Mouse (Mus musculus) activated CD4-positive, CD25-positive, alpha-beta regulatory T cell, adult 4 months (primary cell): ENCODE data around the gene Zdhhc5. TPM values are rescaled to one million over a fixed set of nuclear protein-coding genes. Genes with fewer than 3 reads are reported as not detected.

Experiments
- ATAC-seq: one replicate; pipeline ENCODE4 v1.8.0; 2017
- polyA plus RNA-seq, 2 experiments: library from polyadenylated mRNA; unstranded; fragments of 100-300 nt; shearing (Covaris generic); gene quantifications; one replicate each; pipeline ENCODE4 v1.2.1; 2017

Zdhhc5 gene
- 10 to 100 TPM; 13.7 to 14.5 TPM for polyA plus RNA-seq

DNA sequence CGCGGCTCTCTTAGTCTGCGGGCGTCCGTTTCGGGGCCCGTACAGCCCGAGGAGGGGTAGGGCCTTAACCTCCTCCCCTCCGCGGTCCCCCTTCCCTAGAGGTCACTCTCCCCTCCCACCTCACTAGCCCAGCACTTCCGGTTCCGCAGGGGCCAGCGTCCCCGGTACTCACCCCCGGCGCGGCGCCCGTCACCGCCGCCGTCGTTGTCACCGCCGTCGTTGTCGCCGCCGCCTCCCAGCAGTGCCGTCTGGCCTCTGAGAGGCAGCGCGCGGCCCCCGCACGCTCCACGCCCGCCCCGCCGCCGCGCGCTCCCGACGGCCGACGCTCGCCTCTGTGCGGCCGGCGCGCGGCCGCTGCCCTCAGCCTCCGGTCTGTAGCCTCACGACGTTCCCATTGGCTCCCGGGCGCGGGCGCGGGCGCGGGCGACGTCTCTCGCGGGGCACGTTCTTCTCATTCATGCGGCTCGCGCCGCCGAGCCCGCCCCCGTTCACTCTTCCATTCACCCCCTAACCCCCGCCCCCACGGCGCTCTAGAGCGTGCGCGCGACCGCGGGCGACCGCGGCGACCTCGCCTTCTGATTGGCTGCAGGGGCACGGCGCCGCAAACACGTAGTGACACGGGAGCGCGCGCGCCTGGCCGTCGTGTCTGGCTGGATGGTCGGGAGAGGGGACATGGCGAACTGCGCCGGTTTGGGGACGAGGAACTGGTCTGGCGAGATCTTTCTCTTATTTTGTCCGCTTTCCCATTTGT, at the start of gene Zdhhc5:
Gene Zdhhc5 (minus strand): TSS at position 370 of the 751 bp plus-strand sequence.
- peak; percentile 74 for ATAC-seq

GRCm38 (mm10) chr2:84762818-84763217, 47.8 kb upstream of the Zdhhc5 start:
- no peak for ATAC-seq

DNA sequence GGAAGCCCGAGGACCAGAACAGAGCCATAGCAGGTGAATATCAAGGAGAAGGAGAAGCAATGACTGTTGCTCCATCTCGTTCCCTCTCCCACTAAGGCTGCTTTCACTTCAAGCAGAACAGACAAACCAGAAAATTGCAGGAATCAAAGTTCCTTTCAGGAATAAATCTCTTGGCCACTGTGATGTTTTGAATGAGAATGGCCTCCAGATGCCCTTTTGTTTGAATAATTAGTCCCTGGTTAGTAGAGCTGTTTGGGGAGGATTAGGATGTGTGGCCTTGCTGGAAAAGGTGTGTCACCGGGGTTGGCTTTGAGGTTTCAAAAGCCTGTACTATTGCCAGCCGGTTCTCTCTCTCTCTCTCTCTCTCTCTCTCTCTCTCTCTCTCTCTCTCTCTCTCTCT, 47.3 kb upstream of the Zdhhc5 start:
- no peak for ATAC-seq

DNA sequence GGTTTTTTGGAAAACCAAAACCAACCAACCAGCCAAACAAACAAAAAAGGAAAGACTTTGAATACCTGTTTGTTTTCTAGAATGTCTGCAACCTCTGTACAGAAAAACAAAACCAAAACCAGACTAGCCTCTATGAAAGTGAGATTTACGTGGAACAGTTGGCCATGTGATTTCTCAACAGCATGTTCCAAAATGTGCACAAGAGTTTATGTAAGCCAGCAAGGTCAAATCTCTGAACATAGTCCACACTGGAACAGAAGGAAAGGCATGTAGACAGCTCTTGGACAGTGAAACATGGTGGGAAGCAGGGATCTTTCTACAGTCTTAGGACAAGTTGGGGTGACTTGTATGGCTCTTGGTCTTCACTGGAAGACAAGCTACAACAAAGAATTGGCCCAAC, 46.9 kb upstream of the Zdhhc5 start:
- no peak for ATAC-seq

- no peak for ATAC-seq
Measured at GRCm38 (mm10) chr2:84761309-84761708, 46.3 kb upstream of the Zdhhc5 start.

- ATAC-seq = no peak
Measured at GRCm38 (mm10) chr2:84760777-84761176, 45.8 kb upstream of the Zdhhc5 start.

GRCm38 (mm10) chr2:84758542-84759127, 43.7 kb upstream of the Zdhhc5 start:
- ATAC-seq = peak; percentile 72

DNA sequence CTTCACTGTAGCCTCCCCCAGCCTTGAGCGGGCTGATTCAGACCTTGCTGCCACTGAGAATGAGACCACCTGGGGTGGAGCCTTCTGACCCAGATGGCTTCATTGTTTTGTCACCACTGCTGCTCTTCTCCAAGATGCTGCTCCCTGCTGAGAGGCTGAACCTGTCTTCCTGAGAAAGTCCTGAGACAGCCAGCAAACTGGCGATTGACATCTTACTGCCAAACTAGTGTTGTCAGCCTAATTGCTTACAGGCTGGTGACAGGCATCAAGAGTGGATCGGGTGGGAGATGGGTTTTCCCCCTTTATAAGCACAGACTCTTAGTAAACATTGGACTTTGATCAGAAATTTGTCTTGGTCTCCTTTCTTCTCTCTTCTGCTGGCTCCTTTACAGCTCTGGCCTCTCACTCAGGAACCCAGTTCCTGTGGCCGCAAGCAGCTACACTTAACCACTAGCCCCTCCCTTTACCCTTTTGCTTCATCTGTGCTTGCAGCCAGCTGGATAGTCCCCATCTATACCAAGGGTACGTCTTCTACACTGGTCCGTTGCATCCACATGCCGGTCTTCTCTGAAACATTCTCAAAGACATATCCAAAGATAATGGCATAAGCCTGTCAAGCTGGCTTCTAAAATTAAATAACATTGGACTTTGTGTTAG, 42.2 kb upstream of the Zdhhc5 start:
- ATAC-seq = no peak

DNA sequence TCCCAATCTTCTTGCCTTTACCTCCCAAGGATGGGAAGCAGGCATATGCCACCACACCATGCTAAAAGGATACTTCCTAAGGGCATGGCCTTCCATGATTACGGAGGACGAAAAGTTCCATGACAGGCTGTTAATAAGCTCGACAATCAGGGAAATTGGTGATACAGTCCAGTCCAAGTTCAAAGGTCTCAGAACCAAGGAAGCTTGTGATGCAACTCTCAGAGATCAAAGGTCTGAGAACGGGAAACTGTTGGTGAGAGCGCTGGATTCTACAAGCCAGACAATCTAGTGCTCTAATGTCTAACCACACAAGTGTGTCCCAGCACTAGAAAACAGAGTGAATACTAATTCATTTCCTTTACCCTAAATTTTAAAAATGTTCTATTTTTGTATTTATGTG, 41.3 kb upstream of the Zdhhc5 start:
- ATAC-seq = no peak

GRCm38 (mm10) chr2:84750115-84750514, 35.1 kb upstream of the Zdhhc5 start:
- ATAC-seq = no peak

DNA sequence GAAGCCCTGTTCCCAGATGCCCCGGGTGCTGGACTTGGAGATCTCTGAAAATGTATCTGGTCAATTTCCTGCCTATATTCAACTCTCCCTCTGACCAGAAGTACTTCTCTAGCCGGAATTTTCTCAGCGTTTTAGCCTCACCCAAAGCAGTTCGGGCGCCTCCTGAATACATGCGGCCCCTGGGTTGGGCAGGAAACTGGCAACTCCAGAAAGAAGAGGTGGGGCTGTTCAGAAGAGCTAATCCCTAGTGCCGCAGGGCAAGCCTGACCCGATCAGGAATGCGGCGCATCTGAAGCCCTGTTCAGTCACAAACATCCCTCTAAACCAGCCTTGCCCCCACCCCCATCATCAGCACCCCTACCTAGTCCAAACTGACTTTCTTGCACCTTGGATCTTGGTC, 29.1 kb upstream of the Zdhhc5 start:
- no peak for ATAC-seq

- ATAC-seq = no peak
Measured at GRCm38 (mm10) chr2:84743561-84743960, 28.6 kb upstream of the Zdhhc5 start, which contains the start of gene Gm19426. Gene Gm19426, minus strand, starts transcription at chr2:84743655.

DNA sequence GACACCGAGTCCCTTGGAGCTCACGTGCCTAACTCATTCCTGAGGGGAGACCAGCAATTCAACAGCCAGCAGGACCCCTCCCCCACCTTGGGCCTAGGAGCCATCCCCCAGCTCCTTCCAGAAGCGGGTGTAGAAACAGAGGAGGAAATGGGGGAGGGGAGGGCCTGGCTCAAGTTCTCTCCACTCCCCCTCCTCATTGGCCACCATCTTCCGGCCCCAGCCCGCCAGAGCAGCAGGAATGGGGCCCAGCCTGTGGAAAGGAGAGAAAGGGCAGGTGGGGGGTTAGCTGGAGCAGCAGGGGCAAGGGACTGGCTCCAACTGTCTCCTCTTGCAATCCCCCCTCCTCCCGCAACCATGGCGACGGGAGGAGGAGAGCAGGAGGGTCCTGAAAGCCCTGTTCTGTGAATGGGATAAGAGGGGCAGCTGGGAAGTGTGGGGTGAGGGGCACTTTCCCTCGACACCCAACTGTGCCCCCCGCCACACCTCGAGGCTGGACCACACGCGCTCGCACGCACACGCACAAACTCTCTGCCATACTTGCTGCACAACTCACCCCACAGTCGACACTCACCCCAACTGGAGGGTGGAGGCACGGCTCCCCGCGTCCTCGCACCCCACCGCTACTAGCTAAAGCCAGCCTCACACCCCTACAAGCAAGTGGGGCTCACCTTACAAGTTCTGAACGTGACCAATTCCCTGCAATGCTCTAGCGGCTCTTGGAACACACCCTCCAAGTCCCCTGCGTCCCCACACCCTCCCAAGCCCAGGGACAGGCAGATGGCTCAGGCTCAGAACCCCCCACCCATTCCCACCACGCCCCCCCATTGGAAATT, 27.7 kb upstream of the Zdhhc5 start:
- no peak for ATAC-seq

GRCm38 (mm10) chr2:84741841-84742450, 27.0 kb upstream of the Zdhhc5 start:
- no peak for ATAC-seq

- peak; percentile 44 for ATAC-seq
Measured at GRCm38 (mm10) chr2:84740608-84741333, 25.8 kb upstream of the Zdhhc5 start.

DNA sequence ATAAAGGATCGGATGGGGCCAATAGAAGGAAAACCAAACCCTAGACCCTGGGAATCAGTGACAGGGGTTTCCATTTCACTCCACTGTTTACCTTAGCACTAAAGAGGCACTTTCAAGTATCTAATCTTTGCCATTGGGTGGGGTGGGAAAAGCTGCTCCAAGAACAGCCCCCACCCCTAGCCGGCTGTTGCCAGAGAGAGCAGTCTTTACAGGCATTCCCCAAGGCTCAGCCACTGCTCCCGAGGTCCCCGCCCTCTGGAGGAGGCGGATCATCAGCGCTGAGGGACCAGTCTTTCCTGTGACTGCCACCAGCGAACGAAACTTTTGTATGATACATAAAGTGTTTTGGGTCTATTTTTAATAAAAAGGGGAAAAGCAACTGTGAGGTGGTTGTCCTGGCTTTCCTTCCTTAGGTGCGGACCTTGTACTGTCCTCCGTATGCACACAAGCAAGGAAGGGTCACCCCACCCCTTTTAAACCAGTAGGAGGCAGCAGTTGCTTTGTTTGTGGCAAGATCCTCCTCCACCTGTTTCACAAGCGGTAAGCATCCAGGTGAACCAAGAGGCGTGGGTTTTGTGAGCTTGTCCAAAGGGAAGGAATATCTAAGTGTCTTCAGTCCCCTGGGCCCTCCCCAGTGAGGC, 23.4 kb upstream of the Zdhhc5 start:
- ATAC-seq = no peak

- ATAC-seq = no peak
Measured at GRCm38 (mm10) chr2:84737451-84737925, 22.5 kb upstream of the Zdhhc5 start.

DNA sequence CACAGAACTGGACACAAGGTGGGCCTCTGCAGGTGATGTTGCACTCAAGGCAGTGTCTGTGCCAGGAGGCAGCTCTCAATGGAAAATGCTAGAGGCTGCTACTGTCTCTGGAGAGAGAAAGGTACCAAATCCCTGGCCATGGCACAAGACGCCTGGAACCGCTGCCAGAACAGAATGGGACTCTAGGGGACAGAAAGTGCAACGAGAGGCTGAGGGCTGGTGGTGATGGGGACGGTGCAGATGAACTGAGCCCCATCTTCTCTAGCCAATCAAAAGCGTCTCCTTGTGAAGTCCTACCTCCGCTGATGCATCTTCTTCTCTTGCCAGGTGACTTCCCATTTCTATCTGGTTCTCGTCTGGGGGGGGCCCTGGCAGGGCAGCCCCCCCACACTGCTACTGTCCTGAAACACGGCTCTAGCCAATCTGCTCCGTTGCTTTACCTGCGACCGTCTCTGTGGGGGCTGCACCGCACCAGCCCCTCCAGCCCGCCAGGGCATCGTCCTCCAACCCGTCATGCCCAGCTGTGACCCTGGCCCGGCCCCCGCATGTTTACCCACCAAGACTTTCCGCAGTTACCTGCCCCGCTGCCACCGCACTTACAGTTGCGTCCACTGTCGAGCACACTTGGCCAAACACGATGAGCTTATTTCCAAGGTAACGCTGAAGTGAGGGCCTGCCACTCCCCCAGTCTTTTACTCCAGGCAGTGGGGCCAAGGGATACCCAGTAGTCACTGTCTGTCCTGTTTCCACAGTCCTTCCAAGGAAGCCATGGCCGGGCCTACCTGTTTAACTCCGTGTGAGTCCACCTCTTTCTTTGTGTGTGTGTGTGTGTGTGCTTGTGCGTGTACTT, 21.6 kb upstream of the Zdhhc5 start:
- no peak for ATAC-seq

- no peak for ATAC-seq
Measured at GRCm38 (mm10) chr2:84735346-84735920, 20.5 kb upstream of the Zdhhc5 start.

GRCm38 (mm10) chr2:84734919-84735318, 19.9 kb upstream of the Zdhhc5 start:
- ATAC-seq = no peak
